Mouse (Mus musculus) heart, embryonic 16.5 days (tissue): Measurements from ENCODE around the gene Hils1. TPM values are rescaled to one million over a fixed set of nuclear protein-coding genes. Genes with fewer than 3 reads are reported as not detected.

Source experiments
- ATAC-seq: fragments of 200-750 bp; cut with Nextera tagmentation; replicated peaks from 2 replicates; pipeline ENCODE4 v1.8.0; 2017; ENCODE audit warnings: moderate number of reproducible peaks; ENCODE audit not compliant: insufficient read depth, low FRiP score; ENCODE audit errors: extremely low read depth
- H3K27ac ChIP-seq: fragments of 300-500 bp; sonication (generic); 2 replicates; pipeline ENCODE4 v1.5.1; 2014; ENCODE audit warnings: mild to moderate bottlenecking, low read length, control low read depth, moderate library complexity
- H3K27me3 ChIP-seq: fragments of 300-500 bp; sonication (generic); 2 replicates; pipeline ENCODE4 v1.6.1; 2014; ENCODE audit warnings: low read length, mixed read lengths; ENCODE audit not compliant: control insufficient read depth, insufficient read depth
- H3K36me3 ChIP-seq: fragments of 300-500 bp; sonication (generic); 2 replicates; pipeline ENCODE4 v1.6.1; 2014; ENCODE audit not compliant: control insufficient read depth, insufficient read depth
- H3K4me1 ChIP-seq: fragments of 300-500 bp; sonication (generic); 2 replicates; pipeline ENCODE4 v1.6.1; 2014; ENCODE audit warnings: low read length, mixed read lengths; ENCODE audit not compliant: control insufficient read depth, insufficient read depth
- H3K4me2 ChIP-seq: fragments of 300-500 bp; sonication (generic); 2 replicates; pipeline ENCODE4 v1.6.1; 2014; ENCODE audit warnings: low read depth, mild to moderate bottlenecking, control low read depth, low read length
- H3K4me3 ChIP-seq: fragments of 300-500 bp; sonication (generic); 2 replicates; pipeline ENCODE4 v1.5.1; 2014; ENCODE audit warnings: mild to moderate bottlenecking, control low read depth, low read length
- H3K9ac ChIP-seq: fragments of 300-500 bp; sonication (generic); 2 replicates; pipeline ENCODE4 v1.6.1; 2014; ENCODE audit warnings: low read length, control low read depth
- H3K9me3 ChIP-seq: fragments of 300-500 bp; sonication (generic); replicated peaks from 2 replicates; pipeline ENCODE4 v1.6.1; 2016; ENCODE audit warnings: low read length; ENCODE audit not compliant: control insufficient read depth
- WGBS: fragments of 180-500 bp; shearing (Covaris S2); extraction: QIAGEN DNeasy Blood & Tissue Kit; methylation state at CpG from one replicate; pipeline ENCODE4 v1.1.7; 2014; 5-methylcytosine and 5-hydroxymethylcytosine counted together
- polyA plus RNA-seq: library from polyadenylated mRNA; unstranded; fragments of >200 nt; fragmentation: Nextera tagmentation; extraction: Ambion mirVana; gene quantifications from 2 replicates; pipeline ENCODE4 v1.2.1, GENCODE M21; 2015

Gene Hils1
- polyA plus RNA-seq, 1 experiment from 2014 or later, result 0.33 TPM

DNA sequence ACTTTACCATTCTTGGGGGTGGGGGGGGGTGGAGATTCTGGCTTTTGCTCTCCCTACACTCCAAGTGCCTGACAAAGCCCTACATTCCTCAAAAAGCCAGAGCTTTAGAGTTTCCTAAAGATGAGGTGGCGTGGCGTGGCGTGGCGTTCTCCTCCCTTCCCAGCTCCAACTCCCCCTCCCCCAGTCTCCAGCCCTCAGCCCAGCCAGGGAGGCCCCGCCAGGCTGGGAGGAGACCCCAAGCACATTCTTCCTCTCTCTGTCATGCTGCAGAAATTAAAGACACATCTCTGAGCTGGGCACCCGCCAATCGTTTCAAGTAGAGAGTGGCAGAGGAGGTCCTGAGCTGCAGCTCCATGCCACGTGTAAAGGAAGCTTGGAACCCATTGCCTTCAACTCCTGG, 33.8 kb upstream of the Hils1 start:
- peaks cover 33% of the 10 kb centered on the region for H3K4me1 ChIP-seq
- H3K27me3 ChIP-seq, result peaks cover 20% of the 10 kb centered on the region
- 0 out of 2 replicates have a peak overlapping the region, but pooled peaks have one; percentile 26 for H3K9ac ChIP-seq
- no peak for ATAC-seq
- no peaks in the 10 kb centered on the region for H3K36me3 ChIP-seq
- no peak overlapping the region for H3K4me3 ChIP-seq
- H3K9me3 ChIP-seq, result no peaks in the 10 kb centered on the region
- WGBS, result 21% methylated on average over 8 of the region's 8 CpGs
- peak overlapping the region; percentile 74 for H3K27ac ChIP-seq
- H3K4me2 ChIP-seq, result peak overlapping the region; percentile 29; the same call in 1 of the 2 replicates

DNA sequence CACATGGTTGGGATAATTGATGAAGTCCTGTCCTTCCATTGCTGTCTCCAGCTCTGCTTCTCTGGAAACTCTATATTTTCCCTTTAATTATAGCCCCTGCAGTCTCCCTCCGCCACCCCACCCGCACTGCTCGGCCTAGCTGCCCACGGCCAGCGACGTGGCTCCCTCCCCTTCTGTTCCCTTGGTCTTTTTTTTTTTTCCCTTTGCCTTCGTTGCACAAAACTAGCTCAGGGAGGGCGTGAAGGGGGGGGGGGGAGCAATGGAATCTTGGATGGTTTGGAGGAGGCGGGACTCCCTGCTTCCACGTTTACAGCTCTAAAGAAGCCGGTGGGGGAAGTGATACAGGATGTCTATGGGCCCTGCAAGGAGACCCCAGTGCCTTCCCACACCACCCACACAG, 32.9 kb upstream of the Hils1 start:
- WGBS, result 41% methylated on average over 11 of the region's 11 CpGs
- Histone ChIP-seq H3K9ac (no peak overlapping the region), H3K36me3 (no peaks in the 10 kb centered on the region), H3K4me3 (no peak overlapping the region), H3K9me3 (no peaks in the 10 kb centered on the region), H3K4me2 (peak overlapping the region; percentile 29; the same call in 1 of the 2 replicates), H3K27ac (peak overlapping the region; percentile 74), H3K4me1 (peaks cover 24% of the 10 kb centered on the region), H3K27me3 (peaks cover 20% of the 10 kb centered on the region)
- no peak for ATAC-seq

DNA sequence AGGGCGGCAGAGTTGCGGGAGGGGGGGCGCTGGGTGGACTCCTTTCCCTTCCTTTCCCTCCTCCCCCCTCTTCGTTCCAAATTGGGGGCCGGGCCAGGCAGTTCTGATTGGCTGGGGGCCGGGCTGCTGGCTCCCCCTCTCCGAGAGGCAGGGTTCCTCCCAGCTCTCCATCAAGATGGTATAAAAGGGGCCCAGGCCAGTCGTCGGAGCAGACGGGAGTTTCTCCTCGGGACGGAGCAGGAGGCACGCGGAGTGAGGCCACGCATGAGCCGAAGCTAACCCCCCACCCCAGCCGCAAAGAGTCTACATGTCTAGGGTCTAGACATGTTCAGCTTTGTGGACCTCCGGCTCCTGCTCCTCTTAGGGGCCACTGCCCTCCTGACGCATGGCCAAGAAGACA, 31.3 kb upstream of the Hils1 start, which contains the start of gene Col1a1:
Gene Col1a1, plus strand, starts transcription at position 180 of the 400 bp plus-strand sequence.
- H3K9ac ChIP-seq, result peak within 1 kb of the TSS; percentile 73
- 25% methylated on average over 19 of the region's 19 CpGs for WGBS
- peak within 1 kb of the TSS; percentile 54 for H3K4me3 ChIP-seq
- H3K27ac ChIP-seq, result peak within 1 kb of the TSS; percentile 81
- H3K4me2 ChIP-seq, result peak within 1 kb of the TSS; percentile 83
- H3K36me3 ChIP-seq, result no peaks in the 10 kb centered on the region
- H3K27me3 ChIP-seq, result peaks cover 20% of the 10 kb centered on the region
- no peaks in the 10 kb centered on the region for H3K9me3 ChIP-seq
- no peak for ATAC-seq
- peaks cover 15% of the 10 kb centered on the region for H3K4me1 ChIP-seq

DNA sequence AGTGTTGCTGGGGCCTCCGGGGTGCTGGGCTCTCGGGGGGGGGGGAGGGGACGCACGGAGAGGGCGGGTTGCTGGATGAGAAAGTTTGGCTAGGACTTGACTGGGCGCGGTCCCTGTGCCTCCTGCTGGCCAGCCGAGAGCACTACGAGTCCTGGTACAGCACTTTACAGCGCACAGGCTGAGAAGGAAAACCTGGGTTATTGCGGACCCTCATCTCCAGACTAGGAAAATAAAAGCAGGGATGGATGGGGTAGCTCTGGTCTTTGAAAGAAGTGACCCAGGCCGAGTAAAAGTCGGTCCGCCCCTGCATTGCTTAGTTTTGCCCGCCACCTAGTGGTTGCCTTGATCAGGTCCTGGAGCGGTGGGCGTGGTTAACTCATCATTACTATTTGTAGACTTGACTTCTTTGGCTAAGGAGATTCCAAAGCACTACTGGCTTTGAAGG, 30.5 kb upstream of the Hils1 start:
- H3K4me1 ChIP-seq, result peaks cover 15% of the 10 kb centered on the region
- peak overlapping the region; percentile 83 for H3K4me2 ChIP-seq
- peak; percentile 68 for ATAC-seq
- H3K36me3 ChIP-seq, result no peaks in the 10 kb centered on the region
- no peaks in the 10 kb centered on the region for H3K9me3 ChIP-seq
- peak overlapping the region; percentile 73 for H3K9ac ChIP-seq
- under 1% methylated on average over 17 of the region's 17 CpGs for WGBS
- H3K4me3 ChIP-seq, result peak overlapping the region; percentile 54
- peaks cover 20% of the 10 kb centered on the region for H3K27me3 ChIP-seq
- H3K27ac ChIP-seq, result peak overlapping the region; percentile 81

DNA sequence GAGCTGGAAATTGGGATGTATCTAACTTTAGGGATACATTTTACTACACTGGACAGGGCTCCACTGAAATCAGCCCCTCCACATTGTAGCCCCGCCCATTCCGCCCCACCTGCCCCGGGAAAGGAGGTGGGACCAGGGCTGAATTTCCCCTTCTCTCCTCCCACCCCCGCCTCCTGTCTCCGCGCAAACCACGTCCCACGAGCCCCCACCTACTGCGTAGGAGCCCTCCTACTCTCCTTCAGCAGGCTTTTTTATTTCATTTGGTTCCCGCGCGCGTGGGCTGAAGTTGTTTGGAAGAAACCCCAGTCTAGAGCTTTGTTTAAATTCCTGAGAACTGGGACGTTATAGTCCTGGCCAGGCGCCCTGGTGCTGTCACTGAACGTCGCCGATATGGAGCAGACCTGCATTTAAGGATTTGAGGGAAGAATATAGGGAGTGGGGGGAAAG, 30.0 kb upstream of the Hils1 start:
- WGBS, result under 1% methylated on average over 18 of the region's 18 CpGs
- no peaks in the 10 kb centered on the region for H3K36me3 ChIP-seq
- H3K4me1 ChIP-seq, result peaks cover 15% of the 10 kb centered on the region
- H3K27ac ChIP-seq, result peak overlapping the region; percentile 81
- peaks cover 20% of the 10 kb centered on the region for H3K27me3 ChIP-seq
- peak overlapping the region; percentile 83 for H3K4me2 ChIP-seq
- H3K9ac ChIP-seq, result peak overlapping the region; percentile 73
- ATAC-seq, result peak; percentile 49
- H3K9me3 ChIP-seq, result no peaks in the 10 kb centered on the region
- peak overlapping the region; percentile 54 for H3K4me3 ChIP-seq

DNA sequence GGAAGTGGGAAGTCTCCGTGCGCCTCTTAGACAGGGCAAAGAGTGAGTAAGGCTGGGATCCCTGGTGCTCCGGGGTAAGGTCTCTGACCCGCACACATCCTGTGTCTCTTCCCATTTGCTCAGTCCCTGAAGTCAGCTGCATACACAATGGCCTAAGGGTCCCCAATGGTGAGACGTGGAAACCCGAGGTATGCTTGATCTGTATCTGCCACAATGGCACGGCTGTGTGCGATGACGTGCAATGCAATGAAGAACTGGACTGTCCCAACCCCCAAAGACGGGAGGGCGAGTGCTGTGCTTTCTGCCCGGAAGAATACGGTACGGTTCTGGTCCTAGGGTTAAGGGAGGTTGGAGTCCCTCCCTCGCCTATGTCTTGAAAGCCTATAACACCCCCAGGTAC, 29.6 kb upstream of the Hils1 start:
- Histone ChIP-seq H3K9ac (peak overlapping the region; percentile 73), H3K27me3 (peaks cover 22% of the 10 kb centered on the region), H3K27ac (peak overlapping the region; percentile 81), H3K4me2 (peak overlapping the region; percentile 83), H3K36me3 (no peaks in the 10 kb centered on the region), H3K4me3 (peak overlapping the region; percentile 54), H3K4me1 (peaks cover 15% of the 10 kb centered on the region), H3K9me3 (no peaks in the 10 kb centered on the region)
- 3% methylated on average over 15 of the region's 15 CpGs for WGBS
- no peak for ATAC-seq

DNA sequence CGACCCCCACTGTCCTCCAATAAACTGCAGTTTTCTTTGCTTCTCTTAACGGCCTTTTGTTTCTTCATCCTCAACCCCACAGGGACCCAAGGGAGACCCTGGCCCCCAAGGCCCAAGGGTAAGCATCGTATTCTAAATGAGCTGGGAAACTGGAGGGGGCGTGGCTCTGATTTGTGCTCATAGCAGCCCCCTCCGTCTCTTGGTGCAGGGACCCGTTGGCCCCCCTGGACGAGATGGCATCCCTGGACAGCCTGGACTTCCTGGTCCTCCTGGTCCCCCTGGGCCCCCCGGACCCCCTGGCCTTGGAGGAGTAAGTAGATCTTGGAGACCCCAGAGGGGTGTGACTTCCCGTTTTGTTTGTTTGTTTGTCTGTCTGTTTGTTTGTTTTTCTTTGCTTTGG, 29.1 kb upstream of the Hils1 start:
- Histone ChIP-seq H3K36me3 (no peaks in the 10 kb centered on the region), H3K27me3 (peaks cover 22% of the 10 kb centered on the region)
- no peak for ATAC-seq

DNA sequence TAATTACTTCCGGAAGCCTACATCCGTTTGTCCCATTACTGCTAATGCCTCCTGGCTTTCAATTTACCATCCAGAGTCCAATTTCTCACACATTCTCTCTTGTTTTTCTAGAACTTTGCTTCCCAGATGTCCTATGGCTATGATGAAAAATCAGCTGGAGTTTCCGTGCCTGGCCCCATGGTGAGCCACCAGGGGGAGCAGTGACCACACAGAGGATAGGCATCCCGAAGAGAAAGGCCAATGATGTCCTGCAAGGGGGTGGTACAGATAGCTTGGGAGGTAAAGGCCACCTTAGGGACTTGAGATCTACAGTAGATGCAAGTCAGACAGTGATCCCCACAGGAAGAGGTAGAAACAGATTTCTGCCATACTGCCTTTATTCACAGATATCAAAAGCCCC, 28.1 kb upstream of the Hils1 start:
- Histone ChIP-seq H3K27me3 (peaks cover 18% of the 10 kb centered on the region), H3K27ac (peak overlapping the region; percentile 3; the same call in 1 of the 2 replicates), H3K4me2 (peak overlapping the region; percentile 83), H3K4me1 (peaks cover 11% of the 10 kb centered on the region), H3K9me3 (no peaks in the 10 kb centered on the region), H3K4me3 (peak overlapping the region; percentile 54; the same call in 1 of the 2 replicates), H3K36me3 (no peaks in the 10 kb centered on the region), H3K9ac (no peak overlapping the region)
- no peak for ATAC-seq
- 13% methylated on average over 4 of the region's 4 CpGs for WGBS

More for the DNA sequence above, 29.1 kb upstream of the Hils1 start:
- peak overlapping the region; percentile 81; the same call in 1 of the 2 replicates for H3K27ac ChIP-seq
- peak overlapping the region; percentile 83 for H3K4me2 ChIP-seq
- WGBS, result 19% methylated on average over 9 of the region's 9 CpGs
- peaks cover 15% of the 10 kb centered on the region for H3K4me1 ChIP-seq
- peak overlapping the region; percentile 73 for H3K9ac ChIP-seq
- H3K9me3 ChIP-seq, result no peaks in the 10 kb centered on the region
- peak overlapping the region; percentile 54 for H3K4me3 ChIP-seq

DNA sequence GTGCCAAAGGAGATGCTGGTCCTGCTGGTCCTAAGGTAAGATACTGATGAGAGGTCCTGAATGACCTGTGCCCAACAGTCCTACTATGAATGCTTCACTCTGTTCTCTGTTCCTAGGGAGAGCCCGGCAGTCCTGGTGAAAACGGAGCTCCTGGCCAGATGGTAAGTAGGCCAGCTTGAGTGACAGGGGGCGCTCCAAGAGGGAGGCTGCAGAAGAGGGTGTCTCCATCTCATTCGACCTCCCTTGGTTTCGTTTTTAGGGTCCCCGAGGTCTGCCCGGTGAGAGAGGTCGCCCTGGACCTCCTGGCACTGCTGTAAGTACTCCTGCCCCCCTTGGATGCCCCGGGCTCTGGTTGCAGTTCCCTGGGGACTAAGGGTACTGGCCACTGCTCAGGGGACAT, 26.3 kb upstream of the Hils1 start:
- WGBS, result 35% methylated on average over 9 of the region's 9 CpGs
- peaks cover 14% of the 10 kb centered on the region for H3K27me3 ChIP-seq
- H3K4me3 ChIP-seq, result 0 out of 2 replicates have a peak overlapping the region, but pooled peaks have one; percentile 1
- H3K9ac ChIP-seq, result 0 out of 2 replicates have a peak overlapping the region, but pooled peaks have one; percentile 22
- H3K4me2 ChIP-seq, result peak overlapping the region; percentile 24; the same call in 1 of the 2 replicates
- no peak for ATAC-seq
- H3K4me1 ChIP-seq, result peaks cover 11% of the 10 kb centered on the region
- H3K36me3 ChIP-seq, result no peaks in the 10 kb centered on the region
- no peaks in the 10 kb centered on the region for H3K9me3 ChIP-seq
- peak overlapping the region; percentile 8; the same call in 1 of the 2 replicates for H3K27ac ChIP-seq
